Mouse (Mus musculus): ENCODE results near the gene Vipr1. TPM values are rescaled to one million over a fixed set of nuclear protein-coding genes. Genes with fewer than 3 reads are reported as not detected.

The Vipr1 gene
- polyA plus RNA-seq, 1 experiment from 2014 or later: 0.14 TPM

DNA sequence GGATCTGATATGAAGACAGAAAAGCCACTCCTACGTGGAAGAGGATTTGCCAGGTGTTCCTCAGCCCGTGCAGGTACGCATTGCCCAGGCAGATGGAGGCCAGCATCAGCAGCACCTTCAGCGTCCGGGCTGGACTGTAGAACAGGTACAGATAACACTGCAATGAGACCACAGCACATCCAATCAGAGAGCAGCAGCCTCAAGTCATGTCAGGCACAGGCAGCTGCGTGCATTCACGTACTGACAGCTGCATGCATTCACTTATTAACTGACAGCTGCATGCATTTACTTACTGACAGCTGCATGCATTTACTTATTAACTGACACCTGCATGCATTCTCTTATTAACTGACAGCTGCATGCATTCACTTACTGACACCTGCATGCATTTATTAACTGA, 42.2 kb downstream of the Vipr1 start:
- Histone ChIP-seq H3K27ac (no peak overlapping the region), H3K27me3 (replicated peaks) (no peaks in the 10 kb centered on the region), H3K4me1 (no peaks in the 10 kb centered on the region), H3K4me3 (no peak overlapping the region), H3K4me2 (no peak overlapping the region), H3K9ac (no peak overlapping the region), H3K36me3 (peaks cover 26% of the 10 kb centered on the region), H3K9me3 (replicated peaks) (no peaks in the 10 kb centered on the region)
- no peak for ATAC-seq
- 64% methylated on average over 7 of the region's 7 CpGs for WGBS (ENCODE audit: insufficient replicate concordance)

DNA sequence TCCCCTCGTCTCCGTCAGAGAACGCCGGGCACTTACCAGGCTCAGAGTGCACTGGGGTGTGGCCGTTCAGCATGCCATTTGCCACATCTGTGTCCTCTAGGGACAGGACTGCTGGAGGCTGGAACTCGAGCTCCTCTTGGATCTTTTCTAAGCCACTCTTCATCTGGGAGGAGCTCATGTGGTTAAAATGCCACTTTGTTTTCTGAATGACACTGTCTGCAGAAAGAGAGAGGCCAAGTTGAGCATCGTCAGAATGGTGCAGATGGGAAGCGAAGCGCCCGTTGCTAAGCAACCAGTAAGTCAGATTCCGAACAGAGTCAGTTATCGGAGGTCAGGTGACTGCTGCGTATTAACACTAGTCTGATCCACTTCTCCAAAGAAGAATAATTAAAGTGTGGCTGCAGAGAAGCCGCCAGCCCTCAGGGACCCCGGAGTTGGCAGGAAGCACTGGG, 47.7 kb downstream of the Vipr1 start:
- Histone ChIP-seq H3K36me3 (peaks cover 22% of the 10 kb centered on the region), H3K9me3 (replicated peaks) (no peaks in the 10 kb centered on the region), H3K4me2 (no peak overlapping the region), H3K27ac (no peak overlapping the region), H3K9ac (no peak overlapping the region), H3K27me3 (replicated peaks) (no peaks in the 10 kb centered on the region), H3K4me3 (no peak overlapping the region), H3K4me1 (no peaks in the 10 kb centered on the region)
- no peak for ATAC-seq
- 85% methylated on average over 15 of the region's 15 CpGs for WGBS (ENCODE audit: insufficient replicate concordance)

DNA sequence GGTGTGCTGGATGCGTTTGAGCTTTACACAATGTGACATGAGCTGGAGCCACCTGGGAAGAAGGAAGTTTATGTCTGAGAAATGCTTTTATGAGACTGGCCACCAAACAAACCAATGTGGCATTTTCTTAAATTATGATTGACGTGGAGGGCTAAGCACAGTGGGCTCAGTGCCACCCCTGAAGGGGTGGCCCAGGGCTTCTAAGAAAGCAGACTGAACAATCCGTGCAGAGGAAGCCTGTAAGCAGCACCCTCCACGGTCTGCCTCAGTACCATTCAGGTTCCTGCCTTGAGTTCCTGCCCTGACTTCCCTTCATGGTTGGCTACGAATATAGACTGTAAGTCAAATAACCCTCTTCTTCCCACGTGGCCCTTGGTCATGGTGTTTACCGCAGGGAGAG, 48.2 kb downstream of the Vipr1 start:
- WGBS (ENCODE audit: insufficient replicate concordance): 73% methylated on average over 7 of the region's 7 CpGs

DNA sequence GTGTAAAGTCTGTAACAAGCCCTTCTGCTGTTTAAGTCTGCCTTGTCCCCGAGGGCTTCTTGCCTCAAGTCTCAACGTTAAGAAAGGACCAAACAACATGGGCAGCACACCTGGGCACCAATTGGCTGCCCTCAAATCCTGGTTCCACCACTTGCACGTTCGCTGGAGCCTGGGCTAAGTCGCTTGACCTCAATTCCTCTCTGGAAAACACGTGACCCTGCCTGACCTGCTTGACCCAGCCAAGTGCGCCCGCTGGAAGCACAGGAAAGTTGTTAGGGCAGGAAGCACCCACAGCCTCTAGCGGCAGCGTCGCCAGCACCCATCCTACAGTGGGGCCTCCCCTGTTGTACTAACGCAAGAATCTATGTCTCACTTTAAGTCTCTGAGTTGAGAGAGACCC, 52.2 kb downstream of the Vipr1 start:
- Histone ChIP-seq H3K4me3 (no peak overlapping the region), H3K27ac (no peak overlapping the region), H3K9me3 (replicated peaks) (peaks cover 7% of the 10 kb centered on the region), H3K4me1 (no peaks in the 10 kb centered on the region), H3K27me3 (replicated peaks) (no peaks in the 10 kb centered on the region), H3K36me3 (peaks cover 10% of the 10 kb centered on the region; the same call in 1 of the 2 replicates), H3K9ac (no peak overlapping the region), H3K4me2 (no peak overlapping the region)
- WGBS (ENCODE audit: insufficient replicate concordance): 67% methylated on average over 12 of the region's 12 CpGs
- ATAC-seq: no peak

More for the DNA sequence above, 48.2 kb downstream of the Vipr1 start:
- H3K4me1 ChIP-seq: no peaks in the 10 kb centered on the region
- H3K27me3 ChIP-seq (replicated peaks): no peaks in the 10 kb centered on the region
- no peak for ATAC-seq
- no peak overlapping the region for H3K4me3 ChIP-seq
- H3K27ac ChIP-seq: no peak overlapping the region
- no peaks in the 10 kb centered on the region for H3K9me3 ChIP-seq (replicated peaks)
- no peak overlapping the region for H3K9ac ChIP-seq
- no peak overlapping the region for H3K4me2 ChIP-seq
- peaks cover 17% of the 10 kb centered on the region; the same call in 1 of the 2 replicates for H3K36me3 ChIP-seq

DNA sequence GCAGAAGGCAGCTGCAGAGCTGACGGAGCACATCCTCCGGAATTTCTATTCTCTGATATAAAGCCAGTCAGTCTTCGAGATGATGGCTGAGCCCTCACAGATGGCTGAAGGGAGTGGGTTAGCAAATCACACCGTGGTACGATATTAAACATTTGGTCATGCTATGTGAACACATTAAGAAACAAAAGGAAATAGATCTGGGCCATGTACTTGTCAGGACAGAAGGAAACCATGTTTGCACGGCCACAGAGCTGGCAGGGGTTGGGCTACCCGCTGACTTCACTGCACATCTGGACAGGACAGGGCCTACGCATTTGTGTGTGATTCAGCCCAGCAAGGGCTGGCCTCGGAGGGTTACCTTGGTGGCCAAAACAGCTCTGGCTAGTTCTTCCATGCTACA, 54.1 kb downstream of the Vipr1 start:
- H3K9ac ChIP-seq: no peak overlapping the region
- no peaks in the 10 kb centered on the region for H3K27me3 ChIP-seq (replicated peaks)
- no peaks in the 10 kb centered on the region for H3K4me1 ChIP-seq
- no peak overlapping the region for H3K4me3 ChIP-seq
- peaks cover 7% of the 10 kb centered on the region for H3K9me3 ChIP-seq (replicated peaks)
- H3K36me3 ChIP-seq: peaks cover 7% of the 10 kb centered on the region; the same call in 1 of the 2 replicates
- H3K4me2 ChIP-seq: no peak overlapping the region
- ATAC-seq: no peak
- WGBS (ENCODE audit: insufficient replicate concordance): 92% methylated on average over 9 of the region's 9 CpGs
- no peak overlapping the region for H3K27ac ChIP-seq

DNA sequence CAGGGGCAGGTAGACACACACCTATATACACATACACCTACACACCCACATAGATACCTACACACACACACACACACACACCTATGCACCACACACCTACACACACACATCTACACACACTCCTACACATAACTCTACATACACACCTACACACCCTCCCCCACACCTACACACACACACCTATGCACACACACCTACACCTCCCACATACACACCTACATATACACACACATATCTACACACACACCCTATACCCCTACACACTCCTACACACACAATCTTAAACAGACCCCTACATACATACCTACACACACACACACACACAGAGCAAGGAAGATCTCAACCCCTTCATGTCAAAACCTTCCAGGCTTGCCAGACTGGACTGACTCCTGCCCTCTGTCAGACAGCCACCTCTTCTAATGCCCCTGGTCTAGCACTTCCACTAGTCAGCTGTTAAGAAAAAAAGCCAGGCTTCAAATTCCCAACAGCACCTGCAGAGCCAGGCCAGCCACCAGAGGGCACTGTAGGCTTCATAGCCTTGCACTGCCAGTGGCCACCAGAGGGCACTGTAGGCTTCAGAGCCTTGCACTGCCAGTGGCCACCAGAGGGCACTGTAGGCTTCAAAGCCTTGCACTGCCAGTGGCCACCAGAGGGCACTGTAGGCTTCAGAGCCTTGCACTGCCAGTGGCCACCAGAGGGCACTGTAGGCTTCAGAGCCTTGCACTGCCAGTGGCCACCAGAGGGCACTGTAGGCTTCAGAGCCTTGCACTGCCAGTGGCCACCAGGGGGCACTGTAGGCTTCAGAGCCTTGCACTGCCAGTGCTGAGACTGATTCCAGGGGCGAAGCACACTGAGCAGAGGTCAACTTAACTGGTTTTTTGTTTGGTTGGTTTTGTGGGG, 54.9 kb downstream of the Vipr1 start:
- 96% methylated on average over 1 of the region's 1 CpGs for WGBS (ENCODE audit: insufficient replicate concordance)
- no peaks in the 10 kb centered on the region for H3K4me1 ChIP-seq
- ATAC-seq: peak; percentile 40; the same call in 1 of the 2 replicates
- H3K4me2 ChIP-seq: no peak overlapping the region
- H3K9me3 ChIP-seq (replicated peaks): peaks cover 7% of the 10 kb centered on the region
- no peak overlapping the region for H3K27ac ChIP-seq
- no peak overlapping the region for H3K9ac ChIP-seq
- H3K36me3 ChIP-seq: peaks cover 5% of the 10 kb centered on the region; the same call in 1 of the 2 replicates
- H3K4me3 ChIP-seq: no peak overlapping the region
- H3K27me3 ChIP-seq (replicated peaks): no peaks in the 10 kb centered on the region

DNA sequence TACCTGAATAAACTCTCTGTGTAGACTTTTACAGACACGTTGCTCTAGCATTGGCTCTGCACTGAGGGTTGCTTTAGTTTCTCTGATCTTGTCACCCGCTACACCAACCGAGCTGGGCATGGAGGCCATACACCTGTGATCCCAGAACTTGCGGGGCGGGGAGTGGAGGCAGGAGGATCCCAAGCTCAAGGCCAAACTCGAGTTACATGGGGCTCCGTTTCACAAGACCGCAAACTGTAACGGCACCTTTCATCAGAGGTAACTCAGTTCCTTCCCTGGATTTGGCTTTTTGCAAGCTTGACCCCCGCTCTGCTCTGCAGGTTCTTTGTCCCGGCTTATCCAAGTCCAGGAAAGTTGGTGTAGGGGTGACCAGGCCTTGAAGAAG, 61.7 kb downstream of the Vipr1 start:
- Histone ChIP-seq H3K36me3 (no peaks in the 10 kb centered on the region), H3K4me1 (peaks cover 58% of the 10 kb centered on the region), H3K4me3 (peak overlapping the region; percentile 70), H3K27me3 (replicated peaks) (no peaks in the 10 kb centered on the region), H3K9ac (peak overlapping the region; percentile 76), H3K27ac (peak overlapping the region; percentile 96), H3K4me2 (peak overlapping the region; percentile 88), H3K9me3 (replicated peaks) (no peaks in the 10 kb centered on the region)
- WGBS (ENCODE audit: insufficient replicate concordance): 37% methylated on average over 11 of the region's 11 CpGs
- ATAC-seq: no peak

DNA sequence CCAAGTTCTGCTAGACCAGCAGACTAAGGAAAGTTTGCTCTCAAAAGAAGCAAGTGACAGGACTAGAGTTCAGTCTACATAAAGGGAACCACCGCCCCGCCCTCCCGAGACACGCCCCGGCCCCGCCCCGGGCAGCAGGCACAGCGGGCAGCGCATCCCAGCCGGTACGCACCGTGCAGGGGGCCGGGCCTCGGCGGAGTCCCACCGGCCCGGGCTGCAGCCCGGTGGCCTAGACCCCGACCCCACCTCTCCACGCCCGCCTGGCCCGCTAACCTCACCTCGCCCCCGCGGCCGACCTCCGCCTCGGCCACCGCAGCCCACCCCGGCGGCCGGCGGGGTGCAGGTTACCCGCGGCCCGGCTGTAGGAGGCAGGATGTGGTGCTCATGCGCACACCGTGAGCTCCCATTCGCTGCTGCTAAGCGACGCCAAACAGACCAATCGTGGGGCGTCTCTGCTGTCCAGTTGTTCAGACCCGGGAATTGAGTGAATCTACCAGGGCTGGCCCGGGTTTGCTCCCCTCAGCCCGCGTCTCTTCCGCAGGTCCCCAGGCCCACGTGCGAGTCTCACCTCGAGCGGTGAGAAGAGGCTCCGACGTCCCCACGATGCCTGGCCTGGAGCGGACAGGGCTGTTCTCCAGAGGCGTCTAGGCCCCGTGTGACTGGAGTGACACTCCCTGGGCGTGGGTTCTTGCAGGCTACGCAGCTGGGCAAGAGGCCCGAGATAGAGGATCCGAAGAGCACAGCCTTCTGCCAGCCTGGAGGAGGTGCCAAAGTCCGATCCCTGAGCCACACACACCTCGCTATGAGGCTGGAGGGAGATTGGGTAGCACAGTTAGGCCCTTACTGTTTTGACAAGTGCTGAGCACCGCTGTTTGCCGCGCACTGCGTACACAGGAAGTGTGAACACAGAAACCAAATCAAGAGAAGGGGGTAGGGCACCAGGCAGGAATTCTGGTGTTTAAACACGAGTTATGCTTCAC, 62.4 kb downstream of the Vipr1 start, which contains the start of gene Sec22c:
Gene Sec22c, minus strand, starts transcription at position 845 of the 980 bp plus-strand sequence.
- Histone ChIP-seq H3K9ac (peak within 1 kb of the TSS; percentile 76), H3K27me3 (replicated peaks) (no peaks in the 10 kb centered on the region), H3K4me1 (peaks cover 65% of the 10 kb centered on the region), H3K27ac (peak within 1 kb of the TSS; percentile 96), H3K4me2 (peak within 1 kb of the TSS; percentile 88), H3K4me3 (peak within 1 kb of the TSS; percentile 70), H3K9me3 (replicated peaks) (no peaks in the 10 kb centered on the region), H3K36me3 (no peaks in the 10 kb centered on the region)
- WGBS (ENCODE audit: insufficient replicate concordance): 1% methylated on average over 65 of the region's 69 CpGs
- peak; percentile 96 for ATAC-seq

DNA sequence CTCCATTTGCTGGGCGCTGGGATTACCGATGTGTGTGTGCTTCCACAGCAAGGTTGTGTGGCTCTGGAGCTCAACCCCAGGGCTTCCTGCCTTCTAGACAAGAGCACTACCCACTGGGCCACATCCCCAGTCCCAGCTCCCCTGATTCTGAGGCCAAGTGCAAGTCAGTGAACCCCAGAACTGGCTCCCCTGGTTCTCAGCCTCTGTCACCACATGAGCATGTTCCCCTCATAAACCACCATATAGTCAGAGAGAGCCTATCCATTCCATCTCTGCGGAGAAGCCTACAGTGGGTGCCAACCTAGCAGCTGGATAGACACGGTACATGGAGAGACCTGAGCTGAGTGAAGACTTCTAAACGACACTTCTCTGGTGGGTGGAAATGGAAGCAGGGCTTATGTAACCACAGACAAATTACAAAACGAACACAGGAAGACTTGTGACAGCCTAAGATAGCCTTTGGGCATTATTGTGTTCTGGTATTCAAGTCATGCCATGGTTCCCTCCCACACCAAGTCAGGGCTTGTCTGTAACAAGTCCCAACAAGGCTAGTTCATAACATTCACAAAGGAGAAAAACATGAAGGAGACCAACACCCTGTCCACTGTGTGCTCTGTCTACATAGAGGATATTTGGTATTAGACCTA, 63.6 kb downstream of the Vipr1 start:
- Histone ChIP-seq H3K9me3 (replicated peaks) (no peaks in the 10 kb centered on the region), H3K27ac (peak overlapping the region; percentile 96), H3K4me2 (peak overlapping the region; percentile 88), H3K9ac (peak overlapping the region; percentile 76), H3K4me1 (peaks cover 71% of the 10 kb centered on the region), H3K27me3 (replicated peaks) (no peaks in the 10 kb centered on the region), H3K4me3 (peak overlapping the region; percentile 70; the same call in 1 of the 2 replicates), H3K36me3 (no peaks in the 10 kb centered on the region)
- ATAC-seq: no peak
- WGBS (ENCODE audit: insufficient replicate concordance): 67% methylated on average over 6 of the region's 6 CpGs

DNA sequence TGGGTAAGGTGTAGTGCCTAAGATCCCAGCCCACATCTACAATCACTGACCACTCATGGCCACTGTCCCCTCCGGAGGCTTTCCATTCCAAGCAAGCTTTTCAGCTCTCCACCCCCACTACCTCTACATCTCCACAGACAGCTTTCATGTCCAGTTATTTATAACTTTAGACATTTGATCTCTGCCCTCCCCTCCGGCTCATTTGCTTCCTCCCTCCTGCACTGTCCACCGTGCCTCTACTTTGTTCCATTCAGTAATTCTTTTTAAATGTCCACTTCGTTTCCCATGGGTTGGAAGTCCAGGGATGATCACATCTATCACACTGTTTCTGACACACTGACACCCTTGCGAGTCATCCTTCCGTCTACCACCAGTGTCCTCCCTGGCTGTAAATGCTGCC, 65.3 kb downstream of the Vipr1 start:
- Histone ChIP-seq H3K27me3 (replicated peaks) (no peaks in the 10 kb centered on the region), H3K27ac (no peak overlapping the region), H3K4me3 (no peak overlapping the region), H3K4me1 (peaks cover 82% of the 10 kb centered on the region), H3K36me3 (peaks cover 11% of the 10 kb centered on the region), H3K9me3 (replicated peaks) (no peaks in the 10 kb centered on the region), H3K9ac (no peak overlapping the region), H3K4me2 (no peak overlapping the region)
- 49% methylated on average over 6 of the region's 6 CpGs for WGBS (ENCODE audit: insufficient replicate concordance)
- no peak for ATAC-seq
